Mouse (Mus musculus) T-helper 1 cell (primary cell): Measurements from ENCODE around the gene Nhlh1.

Source experiments
- in situ Hi-C: fragments of 300-600 bp; cut with MboI, MseI; formaldehyde crosslinking; loops from one replicate; pipeline ENCODE4 v1.15.1; 2025; ENCODE audit warnings: high pct_unique_total_duplicates

Nhlh1 gene

GRCm38 (mm10) chr1:172057491-172057921 lies at the start of gene Nhlh1:
Gene Nhlh1 (minus strand): TSS chr1:172057573.
- in situ Hi-C loops, result loop anchor here (10.0 kb wide), 1 partner anchor 427 kb away; the partner anchor contains the start of gene Igsf9

- in situ Hi-C loops, result no loop called here
These were observed 47.7 kb upstream of the Nhlh1 start for GRCm38 (mm10) chr1:172105101-172105500.

- in situ Hi-C loops, result no loop called here
These were observed 46.2 kb upstream of the Nhlh1 start for GRCm38 (mm10) chr1:172103619-172104018.

- in situ Hi-C loops, result no loop called here
These were observed 42.1 kb upstream of the Nhlh1 start for GRCm38 (mm10) chr1:172099325-172100033.

- in situ Hi-C loops, result no loop called here
These were observed 37.8 kb upstream of the Nhlh1 start for GRCm38 (mm10) chr1:172095202-172095601.

- in situ Hi-C loops, result no loop called here
These were observed 36.9 kb upstream of the Nhlh1 start for GRCm38 (mm10) chr1:172094295-172094694.

- in situ Hi-C loops, result no loop called here
These were observed 36.1 kb upstream of the Nhlh1 start for GRCm38 (mm10) chr1:172093522-172093921.

- in situ Hi-C loops, result no loop called here
These were observed 25.6 kb upstream of the Nhlh1 start for GRCm38 (mm10) chr1:172082899-172083445.

GRCm38 (mm10) chr1:172082101-172082898 lies 24.9 kb upstream of the Nhlh1 start, which contains the start of the genes Copa and Ncstn:
Gene Copa (plus strand): TSS chr1:172082529.
Gene Ncstn (minus strand): TSS chr1:172082795.
- in situ Hi-C loops, result no loop called here

GRCm38 (mm10) chr1:172077981-172078380 lies 20.6 kb upstream of the Nhlh1 start:
- in situ Hi-C loops, result no loop called here

- in situ Hi-C loops, result no loop called here
These were observed 15.2 kb upstream of the Nhlh1 start for GRCm38 (mm10) chr1:172072604-172073003.

GRCm38 (mm10) chr1:172071556-172071955 lies 14.2 kb upstream of the Nhlh1 start:
- in situ Hi-C loops, result no loop called here

- in situ Hi-C loops, result no loop called here
These were observed 12.9 kb upstream of the Nhlh1 start for GRCm38 (mm10) chr1:172070227-172070626.

- in situ Hi-C loops, result no loop called here
These were observed 7.3 kb upstream of the Nhlh1 start for GRCm38 (mm10) chr1:172064613-172065141.

- in situ Hi-C loops, result no loop called here
These were observed 6.1 kb upstream of the Nhlh1 start for GRCm38 (mm10) chr1:172063291-172064023.

- in situ Hi-C loops, result no loop called here
These were observed 4.7 kb upstream of the Nhlh1 start for GRCm38 (mm10) chr1:172062101-172062500.

- in situ Hi-C loops, result no loop called here
These were observed 3.8 kb upstream of the Nhlh1 start for GRCm38 (mm10) chr1:172061217-172061616.

- in situ Hi-C loops, result no loop called here
These were observed 3.3 kb upstream of the Nhlh1 start for GRCm38 (mm10) chr1:172060659-172061058.

- in situ Hi-C loops, result loop anchor here (10.0 kb wide), 1 partner anchor 426 kb away; the partner anchor contains the start of gene Igsf9
These were observed 1.5 kb upstream of the Nhlh1 start for GRCm38 (mm10) chr1:172058874-172059273.

GRCm38 (mm10) chr1:172058321-172058720 lies 948 bp upstream of the Nhlh1 start:
- in situ Hi-C loops, result loop anchor here (10.0 kb wide), 1 partner anchor 426 kb away; the partner anchor contains the start of gene Igsf9

- in situ Hi-C loops, result loop anchor here (10.0 kb wide), 1 partner anchor 429 kb away; the partner anchor contains the start of gene Igsf9
These were observed 1.1 kb downstream of the Nhlh1 start for GRCm38 (mm10) chr1:172056251-172056650.
